16 mouse cellular contexts compared by ENCODE assay signal in genomic region chr4:102310630-102311029, GRCm38 (mm10).
"Had no signal": no experiment of that assay in that cellular context is flagged by ENCODE, and none has a peak within 500 bp of the region (broad histone marks: within the 10 kb centered on the region; RNA-seq: fewer than 3 reads in every experiment).

No protein-coding gene starts in this region.

- H3K4me1 ChIP-seq: lung, embryonic 15.5 days; megakaryocyte, embryonic 14.5 days; neural tube, embryonic 12.5 days; stomach, embryonic 15.5 days had no signal

- ATAC-seq: lung, postnatal 0 days; midbrain, embryonic 13.5 days; midbrain, embryonic 15.5 days had no signal

- H3K9me3 ChIP-seq: lung, embryonic 15.5 days; midbrain, embryonic 13.5 days; midbrain, embryonic 15.5 days; neural tube, embryonic 12.5 days; stomach, embryonic 15.5 days had no signal

- H3K4me3 ChIP-seq: lung, embryonic 15.5 days; megakaryocyte, embryonic 14.5 days; midbrain, embryonic 13.5 days; midbrain, embryonic 15.5 days; neural tube, embryonic 12.5 days; stomach, embryonic 15.5 days had no signal

- DNase-seq: lung, postnatal 14 days; lung, postnatal 36 days; right cerebral cortex, postnatal 14 days; thymus, adult 2 months; thymus, postnatal 25 days; thymus, postnatal 4 days had no signal

- H3K36me3 ChIP-seq: lung, embryonic 15.5 days; midbrain, embryonic 13.5 days; midbrain, embryonic 15.5 days; neural tube, embryonic 12.5 days; stomach, embryonic 15.5 days had no signal

- H3K27me3 ChIP-seq: lung, embryonic 15.5 days; megakaryocyte, embryonic 14.5 days; midbrain, embryonic 13.5 days; midbrain, embryonic 15.5 days; neural tube, embryonic 12.5 days; stomach, embryonic 15.5 days had no signal

- H3K9ac ChIP-seq: lung, embryonic 15.5 days; midbrain, embryonic 13.5 days; midbrain, embryonic 15.5 days; neural tube, embryonic 12.5 days; stomach, embryonic 15.5 days had no signal

- H3K4me2 ChIP-seq: lung, embryonic 15.5 days; midbrain, embryonic 11.5 days; midbrain, embryonic 13.5 days; midbrain, embryonic 15.5 days; neural tube, embryonic 12.5 days; stomach, embryonic 15.5 days had no signal

- H3K27ac ChIP-seq: lung, embryonic 15.5 days; macrophage; midbrain, embryonic 13.5 days; midbrain, embryonic 15.5 days; neural tube, embryonic 12.5 days; stomach, embryonic 15.5 days; stomach, postnatal 0 days had no signal
